Mouse (Mus musculus) liver, embryonic 14.5 days (tissue): ENCODE results near the gene Fam83e.

Experiments used
- CTCF ChIP-seq: IDR thresholded peaks from 2 replicates; pipeline ENCODE4 v1.5.1; 2016; ENCODE audit warnings: antibody characterized with exemption, low read depth, control low read depth
- EP300 ChIP-seq: IDR thresholded peaks from 2 replicates; pipeline ENCODE4 v1.6.1; 2016; ENCODE audit warnings: antibody characterized with exemption, low read depth

DNA sequence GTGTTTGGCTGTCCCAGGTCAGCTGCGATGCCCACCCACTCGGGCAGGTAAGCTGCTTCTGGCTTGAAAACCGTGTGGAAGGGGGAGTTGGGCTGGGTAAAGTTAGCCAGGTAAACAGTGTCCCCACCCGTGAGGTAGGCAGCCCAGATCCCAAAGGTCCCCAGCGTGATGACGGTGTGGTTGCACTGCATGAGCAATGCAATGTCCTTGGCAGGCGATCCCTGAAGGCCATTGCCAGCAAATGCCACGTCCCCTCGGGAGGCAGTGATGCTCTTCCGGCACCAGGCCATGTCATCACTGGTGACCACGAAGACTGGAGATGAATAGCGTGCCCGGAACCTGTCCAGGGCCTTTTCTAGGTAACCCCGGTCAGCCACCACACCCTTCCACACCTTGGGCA, 42.5 kb upstream of the Fam83e start:
- TF ChIP-seq EP300 (no peak), CTCF (no peak)
